17 mouse cellular contexts compared by ENCODE assay signal in genomic region chr17:66925611-66926010, GRCm38 (mm10).
A peak's percentile ranks its signal among the peaks of the same experiment; 100 is the strongest.
DNase-seq lines count a peak whose midpoint lies in the region; TF ChIP-seq lines count a peak whose summit lies in the region.
"Had no signal": no experiment of that assay in that cellular context is flagged by ENCODE, and none has a peak within 500 bp of the region (broad histone marks: within the 10 kb centered on the region; RNA-seq: fewer than 3 reads in every experiment).

No protein-coding gene starts in this region.

- no peak for TF ChIP-seq POLR2A in embryonic fibroblast, embryonic 13.5 days (IDR thresholded peaks at IDR 0.05; ENCODE audit: low read depth, low read length)

- peak overlapping the region; percentile 52 for H3K27ac ChIP-seq in embryonic fibroblast, embryonic 13.5 days (ENCODE audit: insufficient read depth, low read length)

- TF ChIP-seq CTCF in embryonic fibroblast, embryonic 13.5 days (IDR thresholded peaks at IDR 0.05; ENCODE audit: borderline replicate concordance, insufficient read depth, low read length): no peak

- no peak overlapping the region for H3K4me3 ChIP-seq in embryonic fibroblast, embryonic 13.5 days (ENCODE audit: insufficient read depth, low read length)

- peak; percentile 56 for DNase-seq in heart, adult 11 months
- no peak for DNase-seq in heart, postnatal 4 days
- DNase-seq in NIH3T3 (ENCODE audit: low read depth): peak; percentile 57
- no peak for DNase-seq in thymus, postnatal 14 days
- DNase-seq in left cerebral cortex, postnatal 25 days (ENCODE audit: low spot score in 2 of 2): no peak
- DNase-seq: adrenal gland, adult 2 months; adrenal gland, adult 8-10 months; adrenal gland, postnatal 10 days; adrenal gland, postnatal 14 days; adrenal gland, postnatal 25 days; adrenal gland, postnatal 36 days; B cell, adult 2 months; cerebellum, adult 11 months; cerebellum, adult 11-12 months; cerebellum, adult 18-20 months; cerebellum, adult 2 months had no signal

- intact Hi-C loops in left cerebral cortex, postnatal 25 days (cut with DNase I): no loop called here

- H3K4me1 ChIP-seq in embryonic fibroblast, embryonic 13.5 days (ENCODE audit: control insufficient read depth, insufficient read depth, low read length): peaks cover 4% of the 10 kb centered on the region

Comparison
In these comparisons a context has a peak if more than half of its experiments do, and no peak if none do; other contexts are left out.
1. DNase-seq: peak in heart, adult 11 months (single experiment) and NIH3T3 (single experiment); none in heart, postnatal 4 days (single experiment), thymus, postnatal 14 days (single experiment) and left cerebral cortex, postnatal 25 days (0 of 2).